Mouse (Mus musculus): ENCODE data around the gene Dab2ip. TPM values are rescaled to one million over a fixed set of nuclear protein-coding genes. Genes with fewer than 3 reads are reported as not detected.

Dab2ip gene
- total RNA-seq, 2 experiments from 2014 or later: 143 to 154 TPM

GRCm38 (mm10) chr2:35616891-35617658 lies 59.0 kb downstream of the Dab2ip start:
- intact Hi-C loops (cut with DNase I): no loop called here
- DNase-seq (ENCODE audit: low spot score in 2 of 2): no peak

- intact Hi-C loops (cut with DNase I): no loop called here
- no peak for DNase-seq (ENCODE audit: low spot score in 2 of 2)
Measured at GRCm38 (mm10) chr2:35618981-35619380, 60.9 kb downstream of the Dab2ip start.

GRCm38 (mm10) chr2:35619532-35619931 lies 61.5 kb downstream of the Dab2ip start:
- DNase-seq (ENCODE audit: low spot score in 2 of 2): no peak
- intact Hi-C loops (cut with DNase I): no loop called here

GRCm38 (mm10) chr2:35620364-35621224 lies 62.5 kb downstream of the Dab2ip start:
- intact Hi-C loops (cut with DNase I): loop anchor here (5.0 kb wide), 1 partner anchor 78 kb away; no protein-coding TSS in a partner anchor
- no peak for DNase-seq (ENCODE audit: low spot score in 2 of 2)

GRCm38 (mm10) chr2:35621225-35621519 lies 63.1 kb downstream of the Dab2ip start:
- intact Hi-C loops (cut with DNase I): loop anchor here (5.0 kb wide), 1 partner anchor 79 kb away; no protein-coding TSS in a partner anchor
- DNase-seq (ENCODE audit: low spot score in 2 of 2): no peak

GRCm38 (mm10) chr2:35621796-35622195 lies 63.7 kb downstream of the Dab2ip start:
- peak in 1 of 2 experiments; percentile 14 for DNase-seq (ENCODE audit: low spot score in 2 of 2)
- intact Hi-C loops (cut with DNase I): loop anchor here (5.0 kb wide), 1 partner anchor 79 kb away; no protein-coding TSS in a partner anchor

- intact Hi-C loops (cut with DNase I): loop anchor here (5.0 kb wide), 1 partner anchor 80 kb away; no protein-coding TSS in a partner anchor
- DNase-seq (ENCODE audit: low spot score in 2 of 2): no peak
Measured at GRCm38 (mm10) chr2:35622261-35623103, 64.4 kb downstream of the Dab2ip start.

GRCm38 (mm10) chr2:35623104-35623377 lies 65.0 kb downstream of the Dab2ip start:
- no peak for DNase-seq (ENCODE audit: low spot score in 2 of 2)
- intact Hi-C loops (cut with DNase I): loop anchor here (5.0 kb wide), 1 partner anchor 81 kb away; no protein-coding TSS in a partner anchor

- no peak for DNase-seq (ENCODE audit: low spot score in 2 of 2)
- intact Hi-C loops (cut with DNase I): loop anchor here (5.0 kb wide), 1 partner anchor 81 kb away; no protein-coding TSS in a partner anchor
Measured at GRCm38 (mm10) chr2:35623431-35624148, 65.5 kb downstream of the Dab2ip start.

- DNase-seq (ENCODE audit: low spot score in 2 of 2): no peak
- intact Hi-C loops (cut with DNase I): loop anchor here (5.0 kb wide), 1 partner anchor 82 kb away; no protein-coding TSS in a partner anchor
Measured at GRCm38 (mm10) chr2:35624380-35625006, 66.4 kb downstream of the Dab2ip start.

- intact Hi-C loops (cut with DNase I): no loop called here
- DNase-seq (ENCODE audit: low spot score in 2 of 2): no peak
Measured at GRCm38 (mm10) chr2:35625007-35625380, 66.9 kb downstream of the Dab2ip start.

GRCm38 (mm10) chr2:35625526-35625925 lies 67.5 kb downstream of the Dab2ip start:
- DNase-seq (ENCODE audit: low spot score in 2 of 2): peak in 1 of 2 experiments; percentile 30
- intact Hi-C loops (cut with DNase I): no loop called here

GRCm38 (mm10) chr2:35626181-35626727 lies 68.2 kb downstream of the Dab2ip start:
- intact Hi-C loops (cut with DNase I): no loop called here
- DNase-seq (ENCODE audit: low spot score in 2 of 2): no peak

- intact Hi-C loops (cut with DNase I): no loop called here
- DNase-seq (ENCODE audit: low spot score in 2 of 2): no peak
Measured at GRCm38 (mm10) chr2:35627298-35627898, 69.3 kb downstream of the Dab2ip start.

- intact Hi-C loops (cut with DNase I): no loop called here
- no peak for DNase-seq (ENCODE audit: low spot score in 2 of 2)
Measured at GRCm38 (mm10) chr2:35628052-35628451, 70.0 kb downstream of the Dab2ip start.

- intact Hi-C loops (cut with DNase I): no loop called here
- DNase-seq (ENCODE audit: low spot score in 2 of 2): no peak
Measured at GRCm38 (mm10) chr2:35628656-35629055, 70.6 kb downstream of the Dab2ip start.

GRCm38 (mm10) chr2:35629126-35629525 lies 71.1 kb downstream of the Dab2ip start:
- intact Hi-C loops (cut with DNase I): no loop called here
- no peak for DNase-seq (ENCODE audit: low spot score in 2 of 2)

- intact Hi-C loops (cut with DNase I): no loop called here
- no peak for DNase-seq (ENCODE audit: low spot score in 2 of 2)
Measured at GRCm38 (mm10) chr2:35633392-35633791, 75.3 kb downstream of the Dab2ip start.

All from left cerebral cortex, postnatal 25 days (tissue).